Mouse (Mus musculus) layer of hippocampus, adult 2 months (tissue): ENCODE results near the gene Zbtb16. TPM values are rescaled to one million over a fixed set of nuclear protein-coding genes. Genes with fewer than 3 reads are reported as not detected.
A peak's percentile ranks its signal among the peaks of the same experiment; 100 is the strongest.

Experiments
- DNase-seq, 2 experiments: peaks; one replicate each; pipeline ENCODE4 v3.0.0; 2022; ENCODE audit warnings: low spot score in 2 of 2
- H3K27ac ChIP-seq: fragments of 200-600 bp; 2 replicates; pipeline ENCODE4 v1.8.1; 2022
- H3K4me3 ChIP-seq: fragments of 200-600 bp; 2 replicates; pipeline ENCODE4 v1.8.1; 2022; ENCODE audit warnings: mild to moderate bottlenecking
- CTCF ChIP-seq: fragments of 200-600 bp; conservative IDR thresholded peaks from 2 replicates; pipeline ENCODE4 v1.8.1; 2022; ENCODE audit warnings: antibody characterized with exemption, mild to moderate bottlenecking, moderate library complexity
- total RNA-seq, 2 experiments: library from RNA; stranded (reverse); gene quantifications; 2 replicates each; pipeline ENCODE4 v1.2.3; 2021

Zbtb16 gene
- total RNA-seq, 2 experiments from 2014 or later, result 143 to 149 TPM

DNA sequence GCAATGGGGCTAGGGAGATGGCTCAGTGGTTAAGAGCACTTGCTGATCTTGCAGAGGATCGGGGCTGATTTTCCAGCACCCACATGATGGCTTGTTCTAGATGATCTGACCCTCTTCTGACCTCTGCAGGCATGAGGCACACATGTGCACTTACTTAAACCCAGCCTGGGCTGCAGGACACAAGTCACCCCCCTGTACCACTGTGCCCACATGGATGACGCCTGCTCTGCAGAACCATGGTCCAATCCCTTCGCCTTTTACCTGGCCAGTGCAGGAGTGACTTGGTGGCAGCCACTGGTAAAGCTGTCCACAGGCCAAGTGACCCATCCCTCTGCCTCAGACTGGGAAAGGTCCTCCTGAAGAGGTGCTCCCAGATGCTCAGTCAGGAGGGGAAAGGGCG is 67.1 kb downstream of the Zbtb16 start:
- Histone ChIP-seq H3K4me3 (no peak overlapping the region), H3K27ac (peak overlapping the region; percentile 79)
- DNase-seq, result no peak
- no peak for TF ChIP-seq CTCF

- no peak overlapping the region for H3K4me3 ChIP-seq
- H3K27ac ChIP-seq, result peak overlapping the region; percentile 79
- peak; percentile 44 to 66 for DNase-seq
- TF ChIP-seq CTCF, result no peak
These were observed 68.2 kb downstream of the Zbtb16 start for GRCm38 (mm10) chr9:48767666-48768432.

DNA sequence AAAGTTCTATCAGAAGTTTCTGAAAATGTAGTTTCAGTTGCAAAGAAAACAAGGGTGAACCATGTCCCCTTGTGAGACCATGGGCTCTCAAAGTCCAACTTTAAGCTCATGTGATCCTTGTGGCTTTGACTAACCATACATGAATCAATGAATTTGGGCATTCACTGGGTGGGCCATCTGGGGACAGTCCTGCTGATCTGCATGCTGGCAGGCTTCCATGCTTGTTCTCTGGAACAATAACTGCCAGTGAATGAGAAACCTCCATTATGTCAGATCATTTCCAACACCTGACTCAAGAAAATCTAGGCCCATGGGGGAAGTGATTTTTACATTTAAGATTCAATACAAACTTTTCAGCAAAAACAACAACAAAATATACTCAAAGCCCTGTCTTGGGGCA is 70.1 kb downstream of the Zbtb16 start:
- TF ChIP-seq CTCF, result no peak
- no peak overlapping the region for H3K4me3 ChIP-seq
- DNase-seq, result no peak
- peak overlapping the region; percentile 79 for H3K27ac ChIP-seq

- H3K4me3 ChIP-seq, result no peak overlapping the region
- no peak for TF ChIP-seq CTCF
- peak overlapping the region; percentile 79; the same call in 1 of the 2 replicates for H3K27ac ChIP-seq
- DNase-seq, result no peak
These were observed 71.7 kb downstream of the Zbtb16 start for GRCm38 (mm10) chr9:48764311-48764710.

- DNase-seq, result no peak
- no peak for TF ChIP-seq CTCF
These were observed 74.0 kb downstream of the Zbtb16 start for GRCm38 (mm10) chr9:48761732-48762637.

GRCm38 (mm10) chr9:48761175-48761556 is 74.9 kb downstream of the Zbtb16 start:
- no peak for TF ChIP-seq CTCF
- no peak overlapping the region for H3K4me3 ChIP-seq
- no peak for DNase-seq
- peak overlapping the region; percentile 63; the same call in 1 of the 2 replicates for H3K27ac ChIP-seq

More at GRCm38 (mm10) chr9:48761732-48762637, 74.0 kb downstream of the Zbtb16 start:
- Histone ChIP-seq H3K27ac (peak overlapping the region; percentile 61; the same call in 1 of the 2 replicates), H3K4me3 (no peak overlapping the region)

- DNase-seq, result peak; percentile 69 to 78
- H3K4me3 ChIP-seq, result no peak overlapping the region
- H3K27ac ChIP-seq, result peak overlapping the region; percentile 77
- no peak for TF ChIP-seq CTCF
These were observed 75.4 kb downstream of the Zbtb16 start for GRCm38 (mm10) chr9:48760449-48761174.

GRCm38 (mm10) chr9:48759098-48759497 is 76.9 kb downstream of the Zbtb16 start:
- Histone ChIP-seq H3K4me3 (no peak overlapping the region), H3K27ac (peak overlapping the region; percentile 77; the same call in 1 of the 2 replicates)
- DNase-seq, result no peak
- TF ChIP-seq CTCF, result no peak

GRCm38 (mm10) chr9:48757650-48758580 is 78.1 kb downstream of the Zbtb16 start:
- Histone ChIP-seq H3K27ac (peak overlapping the region; percentile 77), H3K4me3 (no peak overlapping the region)

GRCm38 (mm10) chr9:48756261-48756812 is 79.7 kb downstream of the Zbtb16 start:
- no peak for DNase-seq
- H3K27ac ChIP-seq, result peak overlapping the region; percentile 77
- no peak for TF ChIP-seq CTCF
- H3K4me3 ChIP-seq, result no peak overlapping the region

More at GRCm38 (mm10) chr9:48757650-48758580, 78.1 kb downstream of the Zbtb16 start:
- DNase-seq, result no peak
- TF ChIP-seq CTCF, result no peak

- no peak overlapping the region for H3K4me3 ChIP-seq
- no peak for TF ChIP-seq CTCF
These were observed 80.5 kb downstream of the Zbtb16 start for GRCm38 (mm10) chr9:48755438-48756070.

More at GRCm38 (mm10) chr9:48755438-48756070, 80.5 kb downstream of the Zbtb16 start:
- DNase-seq, result no peak
- H3K27ac ChIP-seq, result peak overlapping the region; percentile 72
